Mouse (Mus musculus): Measurements from ENCODE around the gene Cbx3.

- TF ChIP-seq POLR2A (IDR thresholded peaks at IDR 0.05; ENCODE audit: low read depth, low read length) (no peak), EP300 (IDR thresholded peaks at IDR 0.05; ENCODE audit: low read length) (no peak), ETS1 (conservative IDR thresholded peaks at IDR 0.05; ENCODE audit: low read depth, low read length) (no peak), CTCF (conservative IDR thresholded peaks at IDR 0.05 in 1 of 2, IDR thresholded peaks at IDR 0.05 in 1 of 2; ENCODE audit: low read depth in 2 of 2, low read length in 2 of 2) (no peak), ELF1 (IDR thresholded peaks at IDR 0.05; ENCODE audit: low read depth, low read length) (0 out of 2 replicates have a peak, but pooled peaks have one; percentile 26), KAT2A (IDR thresholded peaks at IDR 0.05; ENCODE audit: insufficient replicate concordance, low read length) (no peak), MXI1 (IDR thresholded peaks at IDR 0.05; ENCODE audit: low read depth, low read length) (peak; percentile 63), TBP (conservative IDR thresholded peaks at IDR 0.05; ENCODE audit: low read depth, low read length) (0 out of 2 replicates have a peak, but pooled peaks have one; percentile 12), E2F4 (IDR thresholded peaks at IDR 0.05; ENCODE audit: insufficient replicate concordance, low read depth, low read length) (no peak), HCFC1 (IDR thresholded peaks at IDR 0.05; ENCODE audit: low read depth, low read length) (no peak), SMC3 (IDR thresholded peaks at IDR 0.05; ENCODE audit: low read depth, low read length) (no peak), TCF12 (IDR thresholded peaks at IDR 0.05; ENCODE audit: low read depth, low read length) (no peak; the same call in 1 of the 2 replicates), ZNF384 (IDR thresholded peaks at IDR 0.05; ENCODE audit: low read depth, low read length) (no peak; the same call in 1 of the 2 replicates), JUND (conservative IDR thresholded peaks at IDR 0.05; ENCODE audit: low read depth, low read length) (no peak)
These were observed 54.3 kb downstream of the Cbx3 start for GRCm38 (mm10) chr6:51524321-51524931.

Data from CH12.LX (cell line).